Mouse (Mus musculus): ENCODE data around the gene Nol3. TPM values are rescaled to one million over a fixed set of nuclear protein-coding genes. Genes with fewer than 3 reads are reported as not detected.
"Not testable (repeated sequence)": the region's sequence is repeated elsewhere in the genome, so short reads cannot be mapped to it uniquely, and the experiment has no call there.

Gene Nol3
- polyA plus RNA-seq (2015; fragmentation: Nextera tagmentation; extraction: Ambion mirVana): 1.4 and 1.7 TPM in 2 replicates

GRCm38 (mm10) chr8:105275840-105276239 is at the start of gene Nol3:
Gene Nol3 (plus strand): TSS chr8:105276140.
- peak within 1 kb of the TSS; percentile 42 for H3K4me3 ChIP-seq (replicated peaks)
- no peak for ATAC-seq (ENCODE audit: insufficient read depth, low FRiP score, low read depth)
- WGBS: 4% methylated on average over 10 of the region's 10 CpGs
- peak within 1 kb of the TSS; percentile 81 for H3K4me2 ChIP-seq
- no peaks in the 10 kb centered on the region for H3K9me3 ChIP-seq
- H3K36me3 ChIP-seq: no peaks in the 10 kb centered on the region
- no peak within 1 kb of the TSS for H3K27ac ChIP-seq
- H3K9ac ChIP-seq: no peak within 1 kb of the TSS
- H3K4me1 ChIP-seq: peaks cover 27% of the 10 kb centered on the region
- peaks cover 85% of the 10 kb centered on the region for H3K27me3 ChIP-seq (replicated peaks)

- H3K9me3 ChIP-seq: no peaks in the 10 kb centered on the region
- H3K27me3 ChIP-seq (replicated peaks): no peaks in the 10 kb centered on the region
- no peak overlapping the region for H3K27ac ChIP-seq
- H3K4me3 ChIP-seq (replicated peaks): no peak overlapping the region
- 85% methylated on average over 12 of the region's 12 CpGs for WGBS
- 0 out of 2 replicates have a peak, but pooled peaks cover 7% of the 10 kb centered on the region for H3K4me1 ChIP-seq
- H3K4me2 ChIP-seq: no peak overlapping the region
- ATAC-seq (ENCODE audit: insufficient read depth, low FRiP score, low read depth): no peak
- no peak overlapping the region for H3K9ac ChIP-seq
- H3K36me3 ChIP-seq: peaks cover 12% of the 10 kb centered on the region
Observed at GRCm38 (mm10) chr8:105231503-105232320, 44.2 kb upstream of the Nol3 start.

DNA sequence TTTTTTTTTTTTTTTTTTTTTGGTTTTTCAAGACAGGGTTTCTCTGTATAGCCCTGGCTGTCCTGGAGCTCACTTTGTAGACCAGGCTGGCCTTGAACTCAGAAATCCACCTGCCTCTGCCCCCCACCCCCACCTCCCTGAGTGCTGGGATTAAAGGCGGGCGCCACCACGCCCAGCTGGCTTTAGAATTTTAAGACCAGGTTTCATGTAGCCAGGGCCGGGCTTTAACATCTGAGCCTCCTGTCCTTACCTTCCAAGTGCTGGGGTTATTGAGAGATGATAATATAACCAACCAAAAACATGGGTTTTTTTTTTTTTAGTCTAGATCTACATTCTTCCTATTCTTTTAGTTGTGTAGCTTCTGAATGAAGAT is 43.6 kb upstream of the Nol3 start:
- H3K4me3 ChIP-seq (replicated peaks); H3K9ac ChIP-seq; H3K27ac ChIP-seq; H3K27me3 ChIP-seq (replicated peaks); ATAC-seq (ENCODE audit: insufficient read depth, low FRiP score, low read depth); H3K4me2 ChIP-seq; H3K4me1 ChIP-seq; H3K9me3 ChIP-seq: not testable (repeated sequence)
- H3K36me3 ChIP-seq: peaks cover 12% of the 10 kb centered on the region
- WGBS: 92% methylated on average over 4 of the region's 4 CpGs

DNA sequence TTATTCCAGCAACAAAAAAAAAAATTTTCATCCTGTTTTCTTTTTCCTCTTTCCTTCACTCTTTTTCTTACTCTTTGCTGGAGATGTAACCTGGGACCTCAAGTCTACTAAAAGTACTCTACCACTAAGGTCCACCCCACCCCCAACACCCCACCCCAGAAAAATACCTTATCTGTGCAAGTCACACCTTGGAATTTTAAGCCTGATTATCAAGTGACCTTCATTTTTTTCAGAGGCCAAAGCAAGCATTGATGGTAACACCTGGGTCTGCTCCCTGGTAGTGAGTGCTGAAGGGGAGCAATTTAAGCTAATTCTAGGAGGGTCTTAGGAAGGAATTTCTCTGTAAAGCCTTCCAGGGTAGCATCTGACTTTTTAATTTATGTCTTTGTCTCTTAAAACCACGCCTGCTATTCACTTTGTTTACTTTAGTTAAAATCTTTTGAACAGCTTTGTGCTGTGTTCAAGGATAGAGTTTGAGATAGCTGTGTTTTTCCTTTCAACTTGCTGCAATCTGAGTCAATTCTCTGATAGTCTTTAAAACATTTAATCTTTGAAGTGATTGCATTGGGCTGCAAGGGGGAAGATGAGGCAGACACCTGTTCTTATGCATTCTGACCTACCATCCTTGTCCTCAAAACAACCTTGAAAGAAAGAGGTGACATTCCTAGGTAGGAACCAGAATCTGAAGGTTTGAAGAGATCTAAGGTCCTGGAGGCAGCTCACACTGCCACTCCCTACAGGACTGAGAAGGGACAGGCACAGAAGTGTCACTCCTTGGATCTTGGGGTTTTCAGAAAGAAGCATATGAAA is 42.6 kb upstream of the Nol3 start:
- H3K27ac ChIP-seq: no peak overlapping the region
- peaks cover 12% of the 10 kb centered on the region for H3K36me3 ChIP-seq
- H3K4me2 ChIP-seq: no peak overlapping the region
- ATAC-seq (ENCODE audit: insufficient read depth, low FRiP score, low read depth): no peak
- H3K27me3 ChIP-seq (replicated peaks): no peaks in the 10 kb centered on the region
- H3K9ac ChIP-seq: no peak overlapping the region
- H3K4me1 ChIP-seq: no peaks in the 10 kb centered on the region
- no peak overlapping the region for H3K4me3 ChIP-seq (replicated peaks)
- WGBS: 29% methylated on average over 1 of the region's 1 CpGs
- H3K9me3 ChIP-seq: no peaks in the 10 kb centered on the region

DNA sequence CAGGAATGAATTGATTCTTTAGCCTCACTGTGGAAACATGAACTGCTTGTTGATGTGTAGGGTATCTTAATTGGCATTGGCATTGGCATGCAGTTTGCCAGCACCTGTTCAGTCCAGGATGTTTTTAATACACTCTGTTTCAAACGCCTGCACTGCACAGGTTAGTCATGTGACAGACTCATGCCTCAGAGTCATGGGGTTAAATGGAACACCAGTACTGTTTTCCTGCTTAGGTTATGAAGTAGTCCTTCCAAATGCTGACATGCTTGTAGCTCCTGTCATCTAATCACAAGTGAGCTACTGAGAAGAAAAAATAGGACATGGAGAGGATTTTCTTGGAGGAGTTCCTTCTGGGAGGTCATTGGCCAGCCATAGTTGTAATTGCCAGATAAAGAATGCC is 40.7 kb upstream of the Nol3 start:
- Histone ChIP-seq H3K27me3 (replicated peaks) (no peaks in the 10 kb centered on the region), H3K27ac (no peak overlapping the region), H3K4me2 (no peak overlapping the region), H3K36me3 (peaks cover 18% of the 10 kb centered on the region), H3K9me3 (no peaks in the 10 kb centered on the region), H3K9ac (no peak overlapping the region), H3K4me3 (replicated peaks) (no peak overlapping the region), H3K4me1 (no peaks in the 10 kb centered on the region)
- ATAC-seq (ENCODE audit: insufficient read depth, low FRiP score, low read depth): no peak
- 72% methylated on average over 1 of the region's 1 CpGs for WGBS

DNA sequence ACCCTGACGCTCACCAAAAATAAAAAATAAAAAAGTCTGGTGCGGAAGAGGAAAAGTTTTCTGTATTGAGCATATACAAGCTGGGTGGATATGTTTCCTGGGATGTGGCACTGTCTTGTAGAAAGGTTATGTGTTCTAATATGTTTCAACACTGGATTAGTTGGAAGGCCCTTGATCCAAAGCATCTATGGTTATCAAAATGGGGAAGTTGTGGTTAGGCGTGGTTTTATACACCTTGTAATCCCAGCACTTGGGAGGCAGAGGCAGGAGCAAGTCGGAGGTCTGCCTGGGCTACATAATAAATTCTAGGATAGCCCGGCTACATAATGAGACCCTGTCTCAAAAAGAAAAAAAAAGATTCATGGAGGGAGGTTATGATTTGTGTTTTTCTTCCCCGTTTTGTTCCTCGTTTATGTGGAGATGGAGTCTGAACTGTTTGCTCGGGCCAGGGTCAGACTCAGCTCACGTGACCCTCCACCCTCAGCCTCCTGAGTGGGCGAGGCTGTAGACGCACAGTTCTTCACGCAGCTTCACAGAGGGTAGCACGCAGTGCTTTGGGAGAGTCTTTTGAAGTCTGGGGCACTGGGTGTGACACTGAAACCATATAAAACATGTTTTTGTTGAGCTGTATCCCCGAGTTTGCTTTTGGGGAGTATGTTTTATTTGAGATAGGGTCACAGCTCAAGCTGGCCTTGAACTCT is 38.3 kb upstream of the Nol3 start:
- Histone ChIP-seq H3K9ac (no peak overlapping the region), H3K4me2 (no peak overlapping the region), H3K36me3 (peaks cover 28% of the 10 kb centered on the region), H3K27me3 (replicated peaks) (no peaks in the 10 kb centered on the region), H3K4me1 (no peaks in the 10 kb centered on the region), H3K9me3 (no peaks in the 10 kb centered on the region), H3K27ac (no peak overlapping the region), H3K4me3 (replicated peaks) (no peak overlapping the region)
- WGBS: 79% methylated on average over 14 of the region's 14 CpGs
- no peak for ATAC-seq (ENCODE audit: insufficient read depth, low FRiP score, low read depth)

- no peaks in the 10 kb centered on the region for H3K9me3 ChIP-seq
- ATAC-seq (ENCODE audit: insufficient read depth, low FRiP score, low read depth): no peak
- H3K9ac ChIP-seq: no peak overlapping the region
- peaks cover 16% of the 10 kb centered on the region; the same call in 1 of the 2 replicates for H3K36me3 ChIP-seq
- no peak overlapping the region for H3K27ac ChIP-seq
- H3K4me3 ChIP-seq (replicated peaks): no peak overlapping the region
- WGBS: 97% methylated on average over 7 of the region's 7 CpGs
- H3K4me2 ChIP-seq: no peak overlapping the region
- H3K4me1 ChIP-seq: no peaks in the 10 kb centered on the region
- H3K27me3 ChIP-seq (replicated peaks): no peaks in the 10 kb centered on the region
Observed at GRCm38 (mm10) chr8:105241016-105241415, 34.9 kb upstream of the Nol3 start.

- WGBS: 92% methylated on average over 6 of the region's 6 CpGs
- H3K27ac ChIP-seq: no peak overlapping the region
- no peaks in the 10 kb centered on the region for H3K27me3 ChIP-seq (replicated peaks)
- H3K36me3 ChIP-seq: peaks cover 26% of the 10 kb centered on the region
- H3K4me3 ChIP-seq (replicated peaks): no peak overlapping the region
- H3K9ac ChIP-seq: no peak overlapping the region
- no peak for ATAC-seq (ENCODE audit: insufficient read depth, low FRiP score, low read depth)
- H3K4me2 ChIP-seq: no peak overlapping the region
- peaks cover 14% of the 10 kb centered on the region for H3K4me1 ChIP-seq
- no peaks in the 10 kb centered on the region for H3K9me3 ChIP-seq
Observed at GRCm38 (mm10) chr8:105251954-105252353, 24.0 kb upstream of the Nol3 start.

- no peak overlapping the region for H3K9ac ChIP-seq
- H3K4me3 ChIP-seq (replicated peaks): no peak overlapping the region
- peaks cover 26% of the 10 kb centered on the region for H3K36me3 ChIP-seq
- H3K27ac ChIP-seq: no peak overlapping the region
- peaks cover under 1% of the 10 kb centered on the region; the same call in 1 of the 2 replicates for H3K27me3 ChIP-seq (replicated peaks)
- no peak for ATAC-seq (ENCODE audit: insufficient read depth, low FRiP score, low read depth)
- 0 out of 2 replicates have a peak overlapping the region, but pooled peaks have one; percentile 96 for H3K4me2 ChIP-seq
- no peaks in the 10 kb centered on the region for H3K9me3 ChIP-seq
- H3K4me1 ChIP-seq: peaks cover 14% of the 10 kb centered on the region
- 71% methylated on average over 10 of the region's 10 CpGs for WGBS
Observed at GRCm38 (mm10) chr8:105252680-105253537, 23.0 kb upstream of the Nol3 start.

GRCm38 (mm10) chr8:105253766-105254151 is 22.2 kb upstream of the Nol3 start:
- H3K27ac ChIP-seq: no peak overlapping the region
- peak overlapping the region; percentile 63 for H3K4me3 ChIP-seq (replicated peaks)
- H3K9ac ChIP-seq: no peak overlapping the region
- peaks cover 19% of the 10 kb centered on the region for H3K36me3 ChIP-seq
- peaks cover 18% of the 10 kb centered on the region for H3K4me1 ChIP-seq
- ATAC-seq (ENCODE audit: insufficient read depth, low FRiP score, low read depth): no peak
- H3K9me3 ChIP-seq: no peaks in the 10 kb centered on the region
- H3K4me2 ChIP-seq: peak overlapping the region; percentile 96
- peaks cover 9% of the 10 kb centered on the region for H3K27me3 ChIP-seq (replicated peaks)
- 48% methylated on average over 20 of the region's 20 CpGs for WGBS

Measured in stomach, embryonic 15.5 days (tissue).